Mouse (Mus musculus) CH12F3 (cell line): ENCODE results near the gene Kpna3.

Source experiments
- in situ Hi-C: fragments of 300-500 bp; cut with MboI; formaldehyde crosslinking; loops from 2 replicates; pipeline ENCODE4 v1.14.3; 2020; ENCODE audit warnings: low sequenced_read_pairs

Kpna3 gene

GRCm38 (mm10) chr14:61322740-61323139 is 116.9 kb downstream of the Kpna3 start:
- in situ Hi-C loops, result no loop called here

- in situ Hi-C loops, result no loop called here
Measured at GRCm38 (mm10) chr14:61321200-61321599, 118.5 kb downstream of the Kpna3 start.

GRCm38 (mm10) chr14:61320765-61321164 is 118.9 kb downstream of the Kpna3 start:
- in situ Hi-C loops, result no loop called here

- in situ Hi-C loops, result no loop called here
Measured at GRCm38 (mm10) chr14:61316861-61317260, 122.8 kb downstream of the Kpna3 start.
